Mouse (Mus musculus) kidney, adult 2 months (tissue): ENCODE data around the gene Slc16a8. TPM values are rescaled to one million over a fixed set of nuclear protein-coding genes. Genes with fewer than 3 reads are reported as not detected.

Experiments
- DNase-seq: peaks from one replicate; pipeline ENCODE4 v3.0.0; 2021
- H3K27ac ChIP-seq: fragments of 200-500 bp; 2 replicates; pipeline ENCODE4 v1.5.1; 2012; ENCODE audit warnings: low read depth, low read length, control low read depth, inconsistent platforms; ENCODE audit not compliant: insufficient read depth
- H3K27me3 ChIP-seq: fragments of 200-500 bp; replicated peaks from 2 replicates; pipeline ENCODE4 v1.6.1; 2012; ENCODE audit warnings: mild to moderate bottlenecking, moderate library complexity, low read length, inconsistent platforms; ENCODE audit not compliant: control insufficient read depth, insufficient read depth
- H3K36me3 ChIP-seq: fragments of 200-500 bp; 2 replicates; pipeline ENCODE4 v1.6.1; 2012; ENCODE audit warnings: mild to moderate bottlenecking, moderate library complexity, low read length, inconsistent platforms; ENCODE audit not compliant: control insufficient read depth, insufficient read depth
- H3K4me1 ChIP-seq: fragments of 200-500 bp; 2 replicates; pipeline ENCODE4 v1.6.1; 2011; ENCODE audit warnings: low read length; ENCODE audit not compliant: control insufficient read depth, insufficient read depth
- H3K4me3 ChIP-seq: fragments of 200-500 bp; 2 replicates; pipeline ENCODE4 v1.5.1; 2011; ENCODE audit warnings: mild to moderate bottlenecking, low read depth, low read length, control low read depth; ENCODE audit not compliant: insufficient read depth
- CTCF ChIP-seq: fragments of 200-500 bp; conservative IDR thresholded peaks from 2 replicates; pipeline ENCODE4 v1.5.1; 2011; ENCODE audit warnings: low read depth, mild to moderate bottlenecking, control low read depth, low read length, moderate library complexity, mixed read lengths; ENCODE audit not compliant: insufficient read depth, insufficient read length
- POLR2A ChIP-seq: fragments of 200-500 bp; IDR thresholded peaks from one replicate; pipeline ENCODE4 v1.6.1; 2011; ENCODE audit warnings: low read depth, low read length, control low read depth
- WGBS: fragments of 180-500 bp; shearing (Covaris S2); methylation state at CpG from one replicate; pipeline ENCODE4 v1.1.7; 2018; 5-methylcytosine and 5-hydroxymethylcytosine counted together
- polyA plus RNA-seq: library from polyadenylated mRNA; depleted of rRNA; stranded (reverse); fragments of >200 nt; gene quantifications from 2 replicates; pipeline ENCODE4 v1.2.3, GENCODE M21; 2012

Slc16a8 gene
- polyA plus RNA-seq, 1 experiment = 0.23 TPM

DNA sequence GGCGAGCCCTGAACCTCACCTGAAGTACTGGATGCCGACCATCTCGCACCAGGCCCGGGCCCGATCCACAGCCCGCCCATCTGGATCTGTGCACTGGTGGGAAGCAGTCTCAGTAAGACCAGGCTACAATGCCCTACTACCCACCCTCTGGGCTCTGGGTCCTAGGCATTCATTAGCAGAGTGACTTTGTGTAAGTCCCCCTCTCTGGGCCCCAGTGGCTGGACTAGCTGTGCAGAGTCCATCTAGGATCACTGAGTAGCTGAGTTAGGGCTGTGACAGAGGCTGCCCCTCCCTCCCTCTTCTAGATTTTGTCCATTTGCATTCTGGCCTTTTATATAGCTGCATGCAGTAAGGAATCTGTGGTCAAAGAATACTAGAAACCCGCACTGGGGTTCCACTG, 32.5 kb upstream of the Slc16a8 start:
- Histone ChIP-seq H3K4me1 (peaks cover 39% of the 10 kb centered on the region), H3K4me3 (no peak overlapping the region), H3K27ac (no peak overlapping the region), H3K36me3 (no peaks in the 10 kb centered on the region), H3K27me3 (no peaks in the 10 kb centered on the region)
- DNase-seq = peak; percentile 46
- WGBS = 77% methylated on average over 7 of the region's 7 CpGs
- TF ChIP-seq POLR2A = no peak
- TF ChIP-seq CTCF = no peak

DNA sequence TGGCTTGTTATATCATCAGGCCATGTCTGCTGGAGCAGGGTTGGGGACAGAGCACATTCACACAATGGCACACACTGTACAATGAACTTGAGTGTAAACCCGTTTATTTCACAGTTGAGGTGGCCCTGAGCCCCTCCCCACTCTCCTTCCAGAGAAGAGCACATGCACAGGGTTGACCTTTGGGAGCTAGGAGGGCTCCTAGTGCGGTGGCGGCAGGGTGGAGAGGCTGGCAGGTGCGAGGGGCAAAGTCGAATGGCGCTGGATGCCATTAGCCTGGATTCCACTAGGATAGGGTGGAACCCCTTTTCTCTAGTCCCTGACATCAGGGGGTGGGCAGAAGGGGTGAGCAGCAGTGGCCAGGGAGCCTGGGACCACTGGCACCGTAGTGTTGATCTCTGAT, 31.6 kb upstream of the Slc16a8 start:
- Histone ChIP-seq H3K4me1 (peaks cover 39% of the 10 kb centered on the region), H3K27ac (peak overlapping the region; percentile 78), H3K27me3 (no peaks in the 10 kb centered on the region), H3K36me3 (no peaks in the 10 kb centered on the region), H3K4me3 (no peak overlapping the region)
- TF ChIP-seq POLR2A (no peak), CTCF (no peak)
- WGBS = 55% methylated on average over 7 of the region's 7 CpGs
- DNase-seq = peak; percentile 83

GRCm38 (mm10) chr15:79285399-79285798, 30.8 kb upstream of the Slc16a8 start, which contains the start of gene Baiap2l2:
Gene Baiap2l2 (minus strand): TSS chr15:79285537.
- peak within 1 kb of the TSS; percentile 99 for H3K27ac ChIP-seq
- no peaks in the 10 kb centered on the region for H3K36me3 ChIP-seq
- TF ChIP-seq POLR2A = peak; percentile 55
- TF ChIP-seq CTCF = no peak
- H3K27me3 ChIP-seq = no peaks in the 10 kb centered on the region
- H3K4me1 ChIP-seq = peaks cover 39% of the 10 kb centered on the region
- DNase-seq = peak; percentile 93
- WGBS = 28% methylated on average over 10 of the region's 10 CpGs
- peak within 1 kb of the TSS; percentile 71 for H3K4me3 ChIP-seq

GRCm38 (mm10) chr15:79283371-79283770, 28.8 kb upstream of the Slc16a8 start:
- Histone ChIP-seq H3K27me3 (no peaks in the 10 kb centered on the region), H3K4me1 (peaks cover 39% of the 10 kb centered on the region), H3K27ac (peak overlapping the region; percentile 99; the same call in 1 of the 2 replicates), H3K4me3 (no peak overlapping the region), H3K36me3 (no peaks in the 10 kb centered on the region)
- WGBS = 50% methylated on average over 4 of the region's 4 CpGs
- peak; percentile 81 for DNase-seq
- TF ChIP-seq POLR2A = no peak
- TF ChIP-seq CTCF = no peak

GRCm38 (mm10) chr15:79282434-79282833, 27.9 kb upstream of the Slc16a8 start:
- no peaks in the 10 kb centered on the region for H3K36me3 ChIP-seq
- H3K4me1 ChIP-seq = peaks cover 39% of the 10 kb centered on the region
- 71% methylated on average over 5 of the region's 5 CpGs for WGBS
- H3K27ac ChIP-seq = no peak overlapping the region
- no peak overlapping the region for H3K4me3 ChIP-seq
- no peaks in the 10 kb centered on the region for H3K27me3 ChIP-seq
- DNase-seq = no peak
- TF ChIP-seq POLR2A = no peak
- TF ChIP-seq CTCF = no peak

DNA sequence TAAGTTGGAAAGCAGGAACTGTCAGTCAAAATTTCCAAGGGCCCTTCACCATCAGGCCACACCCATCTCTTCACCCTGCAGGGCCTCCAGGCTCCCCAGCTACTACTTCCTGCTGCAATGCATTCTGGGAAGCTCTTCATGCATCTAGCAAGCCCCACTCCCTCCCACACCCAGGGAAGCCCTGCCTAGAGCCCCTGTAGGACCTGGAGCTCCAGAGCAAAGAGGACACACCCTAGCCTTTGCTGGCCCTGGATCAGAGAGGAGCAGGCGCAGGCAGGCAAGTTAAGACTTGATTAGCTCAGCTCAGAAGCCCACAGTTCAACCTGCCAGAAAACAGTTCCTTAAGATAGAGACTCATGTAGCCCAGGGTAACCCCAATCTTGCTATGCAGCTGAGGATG, 26.8 kb upstream of the Slc16a8 start:
- Histone ChIP-seq H3K4me3 (no peak overlapping the region), H3K27me3 (no peaks in the 10 kb centered on the region), H3K27ac (no peak overlapping the region), H3K4me1 (peaks cover 32% of the 10 kb centered on the region), H3K36me3 (no peaks in the 10 kb centered on the region)
- WGBS = 84% methylated on average over 1 of the region's 1 CpGs
- TF ChIP-seq POLR2A = no peak
- no peak for TF ChIP-seq CTCF
- no peak for DNase-seq

DNA sequence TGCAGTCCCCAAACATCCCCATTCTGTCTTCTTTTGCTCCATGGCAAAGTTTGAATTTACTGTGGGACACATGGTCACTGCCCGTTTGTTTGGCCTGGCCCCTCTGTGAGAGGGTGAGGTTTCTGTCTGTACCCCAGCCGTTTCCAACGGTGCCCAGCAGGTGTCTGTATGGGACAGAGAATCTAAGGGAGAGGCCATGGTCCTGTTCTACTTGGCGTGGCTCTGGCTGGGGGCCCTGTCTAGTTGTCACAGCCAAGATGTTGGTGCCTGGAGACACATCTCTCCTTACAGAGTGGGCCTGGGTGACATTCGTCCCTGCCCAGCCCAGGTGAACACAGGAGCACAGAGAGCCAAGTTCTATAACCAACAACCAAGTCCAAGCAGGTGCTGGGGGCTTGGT, 26.3 kb upstream of the Slc16a8 start:
- H3K4me3 ChIP-seq = no peak overlapping the region
- H3K27me3 ChIP-seq = no peaks in the 10 kb centered on the region
- H3K27ac ChIP-seq = no peak overlapping the region
- DNase-seq = no peak
- TF ChIP-seq CTCF (no peak), POLR2A (no peak)
- H3K4me1 ChIP-seq = peaks cover 26% of the 10 kb centered on the region
- WGBS = 62% methylated on average over 5 of the region's 5 CpGs
- no peaks in the 10 kb centered on the region for H3K36me3 ChIP-seq

DNA sequence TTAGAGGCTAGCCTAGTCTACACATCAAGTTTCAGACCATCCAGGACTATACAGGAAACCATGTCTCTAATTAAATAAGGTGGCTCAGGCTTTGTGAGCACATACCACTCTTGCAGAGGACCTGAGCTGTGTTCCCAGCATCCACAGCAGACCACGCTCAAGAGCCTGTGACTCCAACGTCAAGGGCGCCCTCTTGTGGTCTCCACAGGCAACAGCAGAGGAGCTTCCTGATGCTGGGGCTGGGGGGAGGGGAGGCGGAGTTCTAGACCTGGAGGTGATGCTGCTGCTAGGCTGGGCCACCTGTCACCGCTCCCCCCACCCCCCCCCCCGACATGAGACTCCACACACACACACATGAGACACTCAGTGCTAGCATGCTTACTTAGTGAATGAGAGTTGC, 25.6 kb upstream of the Slc16a8 start:
- no peaks in the 10 kb centered on the region for H3K36me3 ChIP-seq
- H3K4me1 ChIP-seq = peaks cover 23% of the 10 kb centered on the region
- no peak overlapping the region for H3K27ac ChIP-seq
- TF ChIP-seq CTCF (peak; percentile 58), POLR2A (no peak)
- peak; percentile 45 for DNase-seq
- 38% methylated on average over 6 of the region's 6 CpGs for WGBS
- H3K27me3 ChIP-seq = no peaks in the 10 kb centered on the region
- no peak overlapping the region for H3K4me3 ChIP-seq
